Mouse (Mus musculus) thymus, adult 2 months (tissue): ENCODE data around the gene Tshr. TPM values are rescaled to one million over a fixed set of nuclear protein-coding genes. Genes with fewer than 3 reads are reported as not detected.
A peak's percentile ranks its signal among the peaks of the same experiment; 100 is the strongest.

Source experiments
- DNase-seq: peaks from one replicate; pipeline ENCODE4 v3.0.0; 2021
- H3K27ac ChIP-seq: fragments of 200-500 bp; 2 replicates; pipeline ENCODE4 v1.5.1; 2012; ENCODE audit warnings: low read length, control low read depth; ENCODE audit not compliant: control insufficient read depth, insufficient read depth
- H3K27me3 ChIP-seq: fragments of 200-500 bp; 2 replicates; pipeline ENCODE4 v1.6.1; 2012; ENCODE audit warnings: mild to moderate bottlenecking, low read length, moderate library complexity, mixed read lengths; ENCODE audit not compliant: control insufficient read depth, insufficient read depth
- H3K36me3 ChIP-seq: fragments of 200-500 bp; 2 replicates; pipeline ENCODE4 v1.6.1; 2012; ENCODE audit warnings: mild to moderate bottlenecking, low read length, moderate library complexity; ENCODE audit not compliant: control insufficient read depth, insufficient read depth
- H3K4me1 ChIP-seq: fragments of 200-500 bp; replicated peaks from 2 replicates; pipeline ENCODE4 v1.6.1; 2012; ENCODE audit warnings: low read length; ENCODE audit not compliant: control insufficient read depth, insufficient read depth
- H3K4me3 ChIP-seq: fragments of 200-500 bp; 2 replicates; pipeline ENCODE4 v1.5.1; 2012; ENCODE audit warnings: mild to moderate bottlenecking, low read length, control low read depth, moderate library complexity; ENCODE audit not compliant: control insufficient read depth, insufficient read depth
- CTCF ChIP-seq: fragments of 200-500 bp; IDR thresholded peaks from 2 replicates; pipeline ENCODE4 v1.5.1; 2012; ENCODE audit warnings: mild to moderate bottlenecking, control low read depth, low read length, moderate library complexity, borderline replicate concordance; ENCODE audit not compliant: control insufficient read depth, poor library complexity, insufficient read depth; ENCODE audit errors: extremely low read depth
- POLR2A ChIP-seq: fragments of 200-500 bp; IDR thresholded peaks from 2 replicates; pipeline ENCODE4 v1.6.1; 2012; ENCODE audit warnings: mild to moderate bottlenecking, low read length, control low read depth, moderate library complexity; ENCODE audit not compliant: control insufficient read depth, poor library complexity, insufficient read depth; ENCODE audit errors: extremely low read depth
- WGBS: fragments of 180-500 bp; shearing (Covaris S2); methylation state at CpG from one replicate; pipeline ENCODE4 v1.1.7; 2018; 5-methylcytosine and 5-hydroxymethylcytosine counted together
- polyA plus RNA-seq: library from polyadenylated mRNA; depleted of rRNA; stranded (reverse); fragments of >200 nt; gene quantifications from 2 replicates; pipeline ENCODE4 v1.2.3, GENCODE M21; 2012

The Tshr gene
- polyA plus RNA-seq, 1 experiment, result 1.4 TPM

GRCm38 (mm10) chr12:91401049-91401352 is 16.6 kb downstream of the Tshr start:
- no peak for DNase-seq
- TF ChIP-seq POLR2A, result no peak
- TF ChIP-seq CTCF, result no peak
- Histone ChIP-seq H3K36me3 (no peaks in the 10 kb centered on the region), H3K27me3 (peaks cover 6% of the 10 kb centered on the region), H3K4me3 (no peak overlapping the region), H3K27ac (no peak overlapping the region), H3K4me1 (no peaks in the 10 kb centered on the region; the same call in 1 of the 2 replicates)
- 11% methylated on average over 12 of the region's 12 CpGs for WGBS

GRCm38 (mm10) chr12:91410306-91410705 is 25.9 kb downstream of the Tshr start:
- DNase-seq, result no peak
- Histone ChIP-seq H3K27ac (no peak overlapping the region), H3K4me1 (no peaks in the 10 kb centered on the region), H3K4me3 (no peak overlapping the region), H3K27me3 (no peaks in the 10 kb centered on the region), H3K36me3 (no peaks in the 10 kb centered on the region)
- 87% methylated on average over 4 of the region's 4 CpGs for WGBS
- TF ChIP-seq CTCF (no peak), POLR2A (no peak)

GRCm38 (mm10) chr12:91412461-91413182 is 28.3 kb downstream of the Tshr start:
- H3K4me1 ChIP-seq, result no peaks in the 10 kb centered on the region
- H3K27ac ChIP-seq, result no peak overlapping the region
- DNase-seq, result no peak
- 80% methylated on average over 7 of the region's 7 CpGs for WGBS
- no peak for TF ChIP-seq CTCF
- no peak for TF ChIP-seq POLR2A
- H3K4me3 ChIP-seq, result no peak overlapping the region
- no peaks in the 10 kb centered on the region; the same call in 1 of the 2 replicates for H3K27me3 ChIP-seq
- no peaks in the 10 kb centered on the region for H3K36me3 ChIP-seq

- Histone ChIP-seq H3K36me3 (no peaks in the 10 kb centered on the region), H3K27me3 (no peaks in the 10 kb centered on the region; the same call in 1 of the 2 replicates), H3K27ac (no peak overlapping the region), H3K4me1 (no peaks in the 10 kb centered on the region), H3K4me3 (no peak overlapping the region)
- 86% methylated on average over 6 of the region's 6 CpGs for WGBS
- DNase-seq, result no peak
- no peak for TF ChIP-seq CTCF
- no peak for TF ChIP-seq POLR2A
These were observed 30.7 kb downstream of the Tshr start for GRCm38 (mm10) chr12:91415112-91415511.

- Histone ChIP-seq H3K27me3 (no peaks in the 10 kb centered on the region; the same call in 1 of the 2 replicates), H3K36me3 (no peaks in the 10 kb centered on the region), H3K4me3 (no peak overlapping the region), H3K27ac (no peak overlapping the region), H3K4me1 (no peaks in the 10 kb centered on the region)
- DNase-seq, result no peak
- 96% methylated on average over 7 of the region's 7 CpGs for WGBS
- TF ChIP-seq POLR2A, result no peak
- no peak for TF ChIP-seq CTCF
These were observed 32.5 kb downstream of the Tshr start for GRCm38 (mm10) chr12:91416828-91417227.

- Histone ChIP-seq H3K4me1 (peaks cover 3% of the 10 kb centered on the region), H3K27ac (no peak overlapping the region), H3K36me3 (no peaks in the 10 kb centered on the region), H3K27me3 (no peaks in the 10 kb centered on the region; the same call in 1 of the 2 replicates), H3K4me3 (no peak overlapping the region)
- DNase-seq, result peak; percentile 70
- TF ChIP-seq POLR2A (no peak), CTCF (no peak)
- WGBS, result 40% methylated on average over 7 of the region's 7 CpGs
These were observed 34.4 kb downstream of the Tshr start for GRCm38 (mm10) chr12:91418791-91419190.
